Mouse (Mus musculus) embryonic facial prominence, embryonic 13.5 days (tissue): ENCODE measurements around the gene Asns. TPM values are rescaled to one million over a fixed set of nuclear protein-coding genes. Genes with fewer than 3 reads are reported as not detected.

Source experiments
- polyA plus RNA-seq: library from polyadenylated mRNA; unstranded; fragments of >200 nt; fragmentation: Nextera tagmentation; extraction: Ambion mirVana; gene quantifications from 2 replicates; pipeline ENCODE4 v1.2.1, GENCODE M21; 2015

The Asns gene
- polyA plus RNA-seq, 1 experiment from 2014 or later, result 57.8 TPM

Other genes with a start within 250 kb of the Asns start
- 17.8 and 18.3 TPM in 2 replicates for gene Tac1, start 138.4 kb downstream of the Asns start, polyA plus RNA-seq
- 2.5 and 4.0 TPM in 2 replicates for gene C1galt1, start 151.6 kb upstream of the Asns start, polyA plus RNA-seq